Mouse (Mus musculus) forebrain, postnatal 0 days (tissue): Measurements from ENCODE around the gene H2afb1. TPM values are rescaled to one million over a fixed set of nuclear protein-coding genes. Genes with fewer than 3 reads are reported as not detected.
A peak's percentile ranks its signal among the peaks of the same experiment; 100 is the strongest.
"Not testable (repeated sequence)": the region's sequence is repeated elsewhere in the genome, so short reads cannot be mapped to it uniquely, and the experiment has no call there.

Experiments used
- ATAC-seq: fragments of 200-750 bp; cut with Nextera tagmentation; 2 replicates; pipeline ENCODE4 v1.8.0; 2017; ENCODE audit warnings: mild to moderate bottlenecking, moderate library complexity
- DNase-seq: peaks from one replicate; pipeline ENCODE4 v3.0.0-alpha.2; 2015
- H3K27ac ChIP-seq: fragments of 300-500 bp; sonication (generic); 2 replicates; pipeline ENCODE4 v1.5.1; 2014; ENCODE audit warnings: low read depth, mild to moderate bottlenecking, antibody characterized with exemption, low read length, moderate library complexity, mixed read lengths
- H3K27me3 ChIP-seq: fragments of 300-500 bp; sonication (generic); 2 replicates; pipeline ENCODE4 v1.6.1; 2014; ENCODE audit warnings: mild to moderate bottlenecking, low read length, mixed read lengths; ENCODE audit not compliant: insufficient read depth
- H3K36me3 ChIP-seq: fragments of 300-500 bp; sonication (generic); 2 replicates; pipeline ENCODE4 v1.6.1; 2014; ENCODE audit warnings: mild to moderate bottlenecking, moderate library complexity; ENCODE audit not compliant: insufficient read depth
- H3K4me1 ChIP-seq: fragments of 300-500 bp; sonication (generic); 2 replicates; pipeline ENCODE4 v1.6.1; 2014; ENCODE audit warnings: antibody characterized with exemption; ENCODE audit not compliant: insufficient read depth
- H3K4me2 ChIP-seq: fragments of 300-500 bp; sonication (generic); 2 replicates; pipeline ENCODE4 v1.6.1; 2014; ENCODE audit warnings: low read depth, mild to moderate bottlenecking, moderate library complexity
- H3K4me3 ChIP-seq: fragments of 300-500 bp; sonication (generic); 2 replicates; pipeline ENCODE4 v1.5.1; 2014; ENCODE audit warnings: low read depth, low read length, mixed read lengths
- H3K9ac ChIP-seq: fragments of 300-500 bp; sonication (generic); 2 replicates; pipeline ENCODE4 v1.6.1; 2014; ENCODE audit warnings: mild to moderate bottlenecking
- H3K9me3 ChIP-seq: fragments of 300-500 bp; sonication (generic); 2 replicates; pipeline ENCODE4 v1.6.1; 2016; ENCODE audit warnings: low read length
- CTCF ChIP-seq: sonication (generic); IDR thresholded peaks from 2 replicates; pipeline ENCODE4 v1.5.1; 2016; ENCODE audit warnings: antibody characterized with exemption, control low read depth, low read depth
- WGBS: fragments of 180-500 bp; shearing (Covaris S2); extraction: QIAGEN DNeasy Blood & Tissue Kit; methylation state at CpG from one replicate; pipeline ENCODE4 v1.1.7; 2014; 5-methylcytosine and 5-hydroxymethylcytosine counted together
- polyA plus RNA-seq: library from polyadenylated mRNA; unstranded; fragments of >200 nt; fragmentation: Nextera tagmentation; extraction: Ambion mirVana; gene quantifications from 2 replicates; pipeline ENCODE4 v1.2.1, GENCODE M21; 2015
- total RNA-seq: library from RNA; depleted of rRNA; stranded (reverse); fragments of >200 nt; gene quantifications from 2 replicates; pipeline ENCODE4 v1.2.3, GENCODE M21; 2014; rRNA removed

H2afb1 gene
- total RNA-seq (not detected in 2 replicates), polyA plus RNA-seq (not detected in 2 replicates)

DNA sequence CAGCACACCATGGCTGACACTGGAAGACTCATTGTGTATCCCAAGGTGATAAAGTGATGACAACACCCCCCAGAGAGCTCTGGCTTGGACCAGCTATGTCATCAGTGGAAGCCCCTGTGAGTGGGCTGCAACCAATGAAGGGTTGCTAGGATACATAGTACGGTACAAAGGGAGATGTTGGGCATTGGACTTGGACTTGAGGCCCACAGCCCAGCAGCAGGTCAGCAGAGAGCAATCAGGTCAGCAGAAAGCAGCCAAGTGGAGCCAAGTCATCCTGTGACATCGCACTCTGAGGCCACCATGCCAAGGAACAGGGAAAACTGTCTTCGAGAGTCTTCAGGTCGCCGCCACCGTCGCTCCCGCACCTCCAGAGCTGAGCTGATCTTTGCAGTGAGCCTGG, at the start of gene H2afb1:
H2afb1 (plus strand) TSS at position 301 of the 400 bp plus-strand sequence.
- not testable (repeated sequence) for H3K4me2 ChIP-seq, H3K9ac ChIP-seq, H3K4me1 ChIP-seq, ATAC-seq, H3K4me3 ChIP-seq, H3K27ac ChIP-seq, H3K36me3 ChIP-seq, H3K9me3 ChIP-seq, H3K27me3 ChIP-seq, DNase-seq
- WGBS, result 96% methylated on average over 6 of the region's 8 CpGs

GRCm38 (mm10) chrX:117036085-117036484, 21.5 kb downstream of the H2afb1 start:
- peak; percentile 4 for DNase-seq
- Histone ChIP-seq H3K4me1 (no peaks in the 10 kb centered on the region), H3K9me3 (no peaks in the 10 kb centered on the region), H3K4me2 (no peak overlapping the region), H3K27ac (no peak overlapping the region), H3K9ac (no peak overlapping the region), H3K4me3 (no peak overlapping the region), H3K27me3 (no peaks in the 10 kb centered on the region), H3K36me3 (no peaks in the 10 kb centered on the region)
- 55% methylated on average over 2 of the region's 2 CpGs for whole genome bisulfite sequencing
- no peak for TF ChIP-seq CTCF
- ATAC-seq, result no peak
